Mouse (Mus musculus) MEL (cell line): ENCODE results near the gene Npl. TPM values are rescaled to one million over a fixed set of nuclear protein-coding genes. Genes with fewer than 3 reads are reported as not detected.

Source experiments
- DNase-seq: peaks from one replicate; pipeline ENCODE4 v3.0.0; 2011; ENCODE audit warnings: low read depth, low spot score
- H3K27ac ChIP-seq: 2 replicates; pipeline ENCODE4 v1.5.1; 2012; ENCODE audit warnings: low read depth, mild to moderate bottlenecking, control low read depth, low read length, moderate library complexity; ENCODE audit not compliant: control insufficient read depth
- H3K27me3 ChIP-seq, 2 experiments: fragments of 150-350 bp in 1 of 2; sonication (generic) in 1 of 2; 2 replicates each; pipeline ENCODE4 v1.6.1; 2012; ENCODE audit warnings: low read length in 2 of 2, mild to moderate bottlenecking in 2 of 2, improper control_type of control experiment in 1 of 2, moderate library complexity in 1 of 2; ENCODE audit not compliant: insufficient read depth in 2 of 2, control insufficient read depth in 1 of 2
- H3K36me3 ChIP-seq, 2 experiments: 2 replicates each; pipeline ENCODE4 v1.6.1; 2012 to 2014; ENCODE audit warnings: low read length in 2 of 2, improper control_type of control experiment in 1 of 2, inconsistent platforms in 1 of 2, mild to moderate bottlenecking in 1 of 2; ENCODE audit not compliant: insufficient read depth in 2 of 2, control insufficient read depth in 1 of 2
- H3K4me1 ChIP-seq, 2 experiments: fragments of 150-350 bp in 1 of 2; sonication (generic) in 1 of 2; 2 replicates each; pipeline ENCODE4 v1.6.1; 2012; ENCODE audit warnings: low read length in 2 of 2, improper control_type of control experiment in 1 of 2, mild to moderate bottlenecking in 1 of 2; ENCODE audit not compliant: insufficient read depth in 2 of 2, control insufficient read depth in 1 of 2
- H3K4me3 ChIP-seq, 2 experiments: fragments of 150-350 bp in 1 of 2; sonication (generic) in 1 of 2; 2 replicates each; pipeline ENCODE4 v1.5.1; 2012; ENCODE audit warnings: low read depth in 2 of 2, low read length in 2 of 2, mild to moderate bottlenecking in 2 of 2, moderate library complexity in 2 of 2, control low read depth in 1 of 2, improper control_type of control experiment in 1 of 2; ENCODE audit not compliant: control insufficient read depth in 1 of 2, insufficient read depth in 1 of 2
- H3K79me2 ChIP-seq: 2 replicates; pipeline ENCODE4 v1.6.1; 2012; ENCODE audit warnings: mild to moderate bottlenecking, low read length, moderate library complexity; ENCODE audit not compliant: control insufficient read depth, poor library complexity, insufficient read depth
- H3K9ac ChIP-seq: 2 replicates; pipeline ENCODE4 v1.6.1; 2012; ENCODE audit warnings: low read depth, mild to moderate bottlenecking, control low read depth, low read length, moderate library complexity; ENCODE audit not compliant: control insufficient read depth, poor library complexity, severe bottlenecking
- H3K9me3 ChIP-seq: fragments of 150-350 bp; sonication (generic); replicated peaks from 2 replicates; pipeline ENCODE4 v1.6.1; 2012; ENCODE audit warnings: mild to moderate bottlenecking, low read length, improper control_type of control experiment, moderate library complexity; ENCODE audit not compliant: insufficient read depth
- CHD1 ChIP-seq: IDR thresholded peaks from 2 replicates; pipeline ENCODE4 v1.6.1; 2012; ENCODE audit warnings: low read depth, mild to moderate bottlenecking, inconsistent platforms, low read length, improper control_type of control experiment
- CTCF ChIP-seq, 3 experiments: IDR thresholded peaks in 2 of 3; conservative IDR thresholded peaks in 1 of 3; 2 replicates each; pipeline ENCODE4 v1.5.1; 2011 to 2012; ENCODE audit warnings: low read length in 3 of 3, low read depth in 2 of 3, mild to moderate bottlenecking in 2 of 3, improper control_type of control experiment in 1 of 3, inconsistent platforms in 1 of 3, mixed read lengths in 1 of 3, moderate library complexity in 1 of 3; ENCODE audit not compliant: control insufficient read depth in 1 of 3, insufficient read depth in 1 of 3, poor library complexity in 1 of 3, severe bottlenecking in 1 of 3
- EP300 ChIP-seq, 2 experiments: IDR thresholded peaks; 2 replicates each; pipeline ENCODE4 v1.6.1; 2011; ENCODE audit warnings: improper control_type of control experiment in 2 of 2, low read length in 2 of 2, low read depth in 1 of 2, mild to moderate bottlenecking in 1 of 2
- ETS1 ChIP-seq: IDR thresholded peaks from 2 replicates; pipeline ENCODE4 v1.6.1; 2012; ENCODE audit warnings: low read depth, mild to moderate bottlenecking, inconsistent platforms, low read length, improper control_type of control experiment, moderate library complexity
- GATA1 ChIP-seq: IDR thresholded peaks from 2 replicates; pipeline ENCODE4 v1.6.1; 2011; ENCODE audit warnings: low read depth, low read length, improper control_type of control experiment
- HCFC1 ChIP-seq: IDR thresholded peaks from 2 replicates; pipeline ENCODE4 v1.6.1; 2012; ENCODE audit warnings: low read depth, mild to moderate bottlenecking, inconsistent platforms, low read length, improper control_type of control experiment, moderate library complexity
- JUND ChIP-seq: IDR thresholded peaks from 2 replicates; pipeline ENCODE4 v1.6.1; 2011; ENCODE audit warnings: low read depth, mild to moderate bottlenecking, improper control_type of control experiment, low read length
- KAT2A ChIP-seq: conservative IDR thresholded peaks from 2 replicates; pipeline ENCODE4 v1.6.1; 2012; ENCODE audit warnings: low read depth, low read length, improper control_type of control experiment, inconsistent platforms
- MAZ ChIP-seq: IDR thresholded peaks from 2 replicates; pipeline ENCODE4 v1.6.1; 2012; ENCODE audit warnings: low read depth, mild to moderate bottlenecking, inconsistent platforms, low read length, improper control_type of control experiment
- MEF2A ChIP-seq: IDR thresholded peaks from 2 replicates; pipeline ENCODE4 v1.6.1; 2014; ENCODE audit warnings: low read depth, mild to moderate bottlenecking, inconsistent platforms, low read length, improper control_type of control experiment; ENCODE audit not compliant: poor library complexity, insufficient replicate concordance, severe bottlenecking; ENCODE audit errors: extremely low read depth
- MYB ChIP-seq: IDR thresholded peaks from 2 replicates; pipeline ENCODE4 v1.6.1; 2011; ENCODE audit warnings: mild to moderate bottlenecking, low read depth, low read length, improper control_type of control experiment
- MYC ChIP-seq: IDR thresholded peaks from 2 replicates; pipeline ENCODE4 v1.6.1; 2011; ENCODE audit warnings: low read depth, mild to moderate bottlenecking, low read length, improper control_type of control experiment, moderate library complexity
- NELFE ChIP-seq: IDR thresholded peaks from 2 replicates; pipeline ENCODE4 v1.6.1; 2011; ENCODE audit warnings: low read depth, low read length, improper control_type of control experiment
- POLR2AphosphoS2 ChIP-seq: IDR thresholded peaks from 2 replicates; pipeline ENCODE4 v1.6.1; 2011; ENCODE audit warnings: low read length, improper control_type of control experiment
- RAD21 ChIP-seq: IDR thresholded peaks from 2 replicates; pipeline ENCODE4 v1.6.1; 2011; ENCODE audit warnings: mild to moderate bottlenecking, low read depth, low read length, improper control_type of control experiment
- SIN3A ChIP-seq: IDR thresholded peaks from 2 replicates; pipeline ENCODE4 v1.6.1; 2012; ENCODE audit warnings: low read length, improper control_type of control experiment, inconsistent platforms
- SMC3 ChIP-seq: IDR thresholded peaks from 2 replicates; pipeline ENCODE4 v1.6.1; 2011; ENCODE audit warnings: low read depth, low read length, improper control_type of control experiment
- TBP ChIP-seq: IDR thresholded peaks from 2 replicates; pipeline ENCODE4 v1.8.0; 2011; ENCODE audit warnings: low read depth, low read length, improper control_type of control experiment
- TCF12 ChIP-seq: IDR thresholded peaks from 2 replicates; pipeline ENCODE4 v1.6.1; 2014; ENCODE audit warnings: low read depth, mild to moderate bottlenecking, inconsistent platforms, low read length, improper control_type of control experiment, moderate library complexity
- UBTF ChIP-seq: IDR thresholded peaks from 2 replicates; pipeline ENCODE4 v1.6.1; 2012; ENCODE audit warnings: low read depth, mild to moderate bottlenecking, inconsistent platforms, low read length, improper control_type of control experiment, moderate library complexity, borderline replicate concordance; ENCODE audit not compliant: insufficient read depth
- USF1 ChIP-seq: IDR thresholded peaks from 2 replicates; pipeline ENCODE4 v1.6.1; 2014; ENCODE audit warnings: low read depth, mild to moderate bottlenecking, inconsistent platforms, low read length, improper control_type of control experiment, moderate library complexity
- USF2 ChIP-seq, 2 experiments: IDR thresholded peaks; 2 replicates each; pipeline ENCODE4 v1.6.1; 2011 to 2012; ENCODE audit warnings: improper control_type of control experiment in 2 of 2, low read length in 2 of 2, borderline replicate concordance in 1 of 2, inconsistent platforms in 1 of 2, low read depth in 1 of 2, mild to moderate bottlenecking in 1 of 2; ENCODE audit not compliant: insufficient read depth in 1 of 2
- ZC3H11A ChIP-seq: IDR thresholded peaks from 2 replicates; pipeline ENCODE4 v1.6.1; 2012; ENCODE audit warnings: low read depth, mild to moderate bottlenecking, inconsistent platforms, low read length, improper control_type of control experiment
- ZMIZ1 ChIP-seq: IDR thresholded peaks from 2 replicates; pipeline ENCODE4 v1.6.1; 2012; ENCODE audit warnings: low read depth, mild to moderate bottlenecking, inconsistent platforms, low read length, improper control_type of control experiment, moderate library complexity
- ZNF384 ChIP-seq: IDR thresholded peaks from 2 replicates; pipeline ENCODE4 v1.6.1; 2012; ENCODE audit warnings: low read depth, mild to moderate bottlenecking, inconsistent platforms, low read length, improper control_type of control experiment
- polyA plus RNA-seq, 2 experiments: library from polyadenylated mRNA; stranded (reverse) in 1 of 2; unstranded in 1 of 2; fragments of >175 nt in 1 of 2; fragments of >200 nt in 1 of 2; gene quantifications; 2 replicates each; pipeline versions ENCODE4 v1.2.1 to v1.2.4; 2012; ENCODE audit warnings: low replicate concordance in 2 of 2, low read depth in 1 of 2; ENCODE audit not compliant: insufficient read length in 2 of 2, insufficient read depth in 1 of 2, missing spikeins in 1 of 2
- total RNA-seq: library from RNA; depleted of rRNA; stranded (reverse); fragments of 300-350 nt; gene quantifications from 2 replicates; pipeline ENCODE4 v1.2.3, GENCODE M21; 2012

Npl gene
- total and polyA plus RNA-seq, 3 experiments: 0.08 TPM; not detected in 2

- H3K9me3 ChIP-seq: no peaks in the 10 kb centered on the region
- no peak for TF ChIP-seq MAZ
- no peak for TF ChIP-seq CHD1
- TF ChIP-seq ZNF384: no peak
- no peak for DNase-seq
Observed at GRCm38 (mm10) chr1:153593678-153594077, 43.8 kb upstream of the Npl start.

GRCm38 (mm10) chr1:153590176-153590734, 40.4 kb upstream of the Npl start:
- Histone ChIP-seq H3K9ac (no peak overlapping the region), H3K79me2 (no peaks in the 10 kb centered on the region), H3K9me3 (no peaks in the 10 kb centered on the region), H3K27me3 (no peaks in the 10 kb centered on the region), H3K27ac (no peak overlapping the region), H3K4me1 (no peaks in the 10 kb centered on the region), H3K4me3 (no peak overlapping the region), H3K36me3 (no peaks in the 10 kb centered on the region)
- TF ChIP-seq GATA1: no peak
- TF ChIP-seq POLR2AphosphoS2: no peak
- no peak for TF ChIP-seq MYC
- no peak for TF ChIP-seq CTCF (IDR thresholded peaks at IDR 0.05 in 2 of 3, conservative IDR thresholded peaks at IDR 0.05 in 1 of 3; ENCODE audit: control insufficient read depth in 1 of 3, insufficient read depth in 1 of 3, low read depth in 2 of 3, low read length in 3 of 3, poor library complexity in 1 of 3, severe bottlenecking in 1 of 3)
- no peak for TF ChIP-seq RAD21
- TF ChIP-seq MAZ: no peak
- no peak for TF ChIP-seq JUND
- TF ChIP-seq MEF2A: no peak
- TF ChIP-seq SIN3A: no peak
- TF ChIP-seq TCF12: no peak
- DNase-seq: no peak

More at GRCm38 (mm10) chr1:153593678-153594077, 43.8 kb upstream of the Npl start:
- no peaks in the 10 kb centered on the region for H3K27me3 ChIP-seq
- H3K27ac ChIP-seq: no peak overlapping the region
- H3K9ac ChIP-seq: no peak overlapping the region
- H3K36me3 ChIP-seq: no peaks in the 10 kb centered on the region
- no peak overlapping the region for H3K4me3 ChIP-seq
- H3K4me1 ChIP-seq: no peaks in the 10 kb centered on the region
- H3K79me2 ChIP-seq: no peaks in the 10 kb centered on the region

GRCm38 (mm10) chr1:153587956-153588355, 38.1 kb upstream of the Npl start:
- H3K9me3 ChIP-seq: no peaks in the 10 kb centered on the region
- no peak overlapping the region for H3K4me3 ChIP-seq
- H3K36me3 ChIP-seq: no peaks in the 10 kb centered on the region
- H3K4me1 ChIP-seq: no peaks in the 10 kb centered on the region
- no peak for DNase-seq
- H3K79me2 ChIP-seq: no peaks in the 10 kb centered on the region
- H3K27ac ChIP-seq: no peak overlapping the region
- no peaks in the 10 kb centered on the region for H3K27me3 ChIP-seq
- H3K9ac ChIP-seq: no peak overlapping the region
- no peak for TF ChIP-seq JUND
- no peak for TF ChIP-seq USF1
- TF ChIP-seq ZMIZ1: no peak
- TF ChIP-seq USF2 (IDR thresholded peaks at IDR 0.05; ENCODE audit: borderline replicate concordance in 1 of 2, insufficient read depth in 1 of 2, low read depth in 1 of 2, low read length in 2 of 2): no peak
- TF ChIP-seq POLR2AphosphoS2: no peak
- no peak for TF ChIP-seq ETS1
- no peak for TF ChIP-seq MAZ
- TF ChIP-seq ZC3H11A: no peak
- no peak for TF ChIP-seq MEF2A
- TF ChIP-seq SMC3: no peak
- no peak for TF ChIP-seq RAD21
- no peak for TF ChIP-seq UBTF
- TF ChIP-seq EP300 (IDR thresholded peaks at IDR 0.05; ENCODE audit: low read depth in 1 of 2, low read length in 2 of 2): no peak
- no peak for TF ChIP-seq GATA1
- no peak for TF ChIP-seq TBP
- TF ChIP-seq KAT2A: no peak
- TF ChIP-seq HCFC1: no peak
- TF ChIP-seq MYB: no peak
- TF ChIP-seq NELFE: no peak
